Mouse (Mus musculus) urinary bladder, postnatal 10 days (tissue): ENCODE results near the gene Nat8f1.
"Not testable (repeated sequence)": the region's sequence is repeated elsewhere in the genome, so short reads cannot be mapped to it uniquely, and the experiment has no call there.

ENCODE experiments used
- DNase-seq: peaks from one replicate; pipeline ENCODE4 v3.0.0; 2022; ENCODE audit warnings: low spot score

Nat8f1 gene

DNA sequence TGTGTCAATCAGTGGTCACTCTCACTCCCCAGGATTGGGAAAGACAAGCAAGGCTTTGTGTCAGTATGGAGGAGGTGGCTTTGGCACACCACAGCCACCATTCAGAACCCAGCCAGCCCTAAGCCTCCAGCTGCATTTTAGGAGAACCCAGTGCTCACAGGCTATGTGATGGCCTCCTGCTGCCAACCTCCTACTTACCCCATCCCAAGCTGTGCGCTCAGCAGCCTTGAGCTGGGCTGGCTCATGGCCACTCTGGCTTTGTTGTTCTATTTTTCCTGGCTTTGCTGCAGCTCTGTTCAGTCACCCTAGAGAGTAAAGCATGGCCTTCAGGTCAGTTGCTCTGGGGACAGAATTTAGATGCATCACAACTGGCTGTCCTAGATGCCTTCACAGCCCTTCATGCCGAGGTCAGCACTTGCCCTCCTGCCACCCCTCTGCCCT is 8.6 kb downstream of the Nat8f1 start:
- not testable (repeated sequence) for DNase-seq

DNA sequence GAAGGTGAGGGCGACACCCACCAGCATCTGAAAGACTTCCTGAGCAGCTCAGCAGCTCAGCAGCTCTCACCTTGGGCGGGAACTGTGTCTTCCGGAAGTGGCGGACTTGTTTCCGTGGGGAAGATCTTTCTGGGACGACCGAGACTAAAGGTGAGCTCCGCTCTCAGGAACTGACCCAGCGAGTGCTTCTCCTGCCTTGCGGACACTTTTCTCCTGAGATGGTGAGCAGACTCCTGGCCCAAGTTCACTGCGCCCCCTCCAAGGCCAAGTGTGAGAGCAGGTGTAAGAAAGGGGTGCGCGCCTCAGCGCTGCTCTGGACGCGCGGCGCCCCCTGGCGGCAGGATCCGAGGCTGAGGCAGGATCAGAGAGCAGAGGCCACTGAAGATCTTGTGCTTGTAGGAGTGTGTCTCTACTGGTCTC is 10.8 kb downstream of the Nat8f1 start, which contains the start of gene Nat8f4:
Gene Nat8f4, minus strand, starts transcription at position 243 of the 420 bp plus-strand sequence.
- DNase-seq, result peak; percentile 41

DNA sequence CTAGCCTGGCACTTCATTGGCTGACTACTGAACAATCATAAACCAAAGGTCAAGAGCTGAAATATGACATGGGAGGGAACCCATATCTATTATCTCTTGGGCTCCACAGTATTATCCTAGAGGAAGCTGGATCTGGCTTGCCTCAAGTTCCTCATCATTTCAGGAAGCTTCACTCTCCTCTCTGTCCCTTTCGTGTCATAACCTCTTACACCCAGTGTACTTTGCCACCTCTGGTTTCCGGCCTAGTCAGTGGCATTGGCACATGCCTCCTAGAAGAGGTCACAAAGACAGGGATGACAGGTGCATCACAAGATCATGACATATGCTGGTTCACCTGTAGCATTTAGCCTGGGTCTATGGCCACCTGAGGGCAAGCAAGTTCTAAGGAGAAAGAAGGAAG is 13.2 kb downstream of the Nat8f1 start:
- no peak for DNase-seq

DNA sequence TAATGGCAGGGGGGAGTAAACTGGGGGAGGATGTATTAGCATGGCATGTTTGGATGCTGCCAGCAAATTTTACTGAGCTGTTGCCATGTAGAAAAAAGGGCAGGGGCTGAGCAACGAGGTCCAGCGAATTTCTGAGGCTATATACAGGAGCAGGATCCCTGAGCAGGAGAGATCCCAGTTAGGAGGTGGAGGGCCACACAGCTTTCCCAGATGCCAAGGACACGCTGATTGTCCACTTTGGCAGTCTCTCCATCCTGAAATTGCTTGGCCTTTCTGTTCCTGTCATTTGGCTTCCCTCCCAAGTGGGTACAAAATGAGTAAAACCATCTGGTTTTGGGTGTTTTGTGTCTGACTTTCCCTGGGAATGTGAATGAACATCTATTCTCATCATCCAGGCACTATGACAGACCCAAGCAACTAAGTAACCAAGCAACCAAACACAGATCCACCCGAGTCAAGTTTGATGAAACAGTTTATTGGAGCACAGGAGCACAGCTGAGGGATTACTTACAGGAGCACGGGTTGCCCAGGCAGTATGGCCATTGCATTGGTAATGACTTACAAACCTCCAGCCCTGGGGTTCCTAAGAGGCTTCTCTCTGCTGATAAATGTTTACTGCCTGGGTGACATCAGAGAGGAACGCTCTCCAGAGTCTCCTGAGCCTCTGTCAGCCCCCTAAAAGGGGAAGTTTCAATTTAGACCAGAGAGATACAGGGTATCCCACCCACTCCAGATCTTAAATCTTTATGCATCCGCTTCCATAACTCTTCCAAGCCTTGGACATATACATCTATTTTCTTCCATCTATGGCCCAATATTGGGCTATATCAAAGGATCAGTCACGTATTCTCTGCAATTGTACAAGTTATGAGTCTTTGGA is 16.7 kb downstream of the Nat8f1 start:
- DNase-seq, result not testable (repeated sequence)

DNA sequence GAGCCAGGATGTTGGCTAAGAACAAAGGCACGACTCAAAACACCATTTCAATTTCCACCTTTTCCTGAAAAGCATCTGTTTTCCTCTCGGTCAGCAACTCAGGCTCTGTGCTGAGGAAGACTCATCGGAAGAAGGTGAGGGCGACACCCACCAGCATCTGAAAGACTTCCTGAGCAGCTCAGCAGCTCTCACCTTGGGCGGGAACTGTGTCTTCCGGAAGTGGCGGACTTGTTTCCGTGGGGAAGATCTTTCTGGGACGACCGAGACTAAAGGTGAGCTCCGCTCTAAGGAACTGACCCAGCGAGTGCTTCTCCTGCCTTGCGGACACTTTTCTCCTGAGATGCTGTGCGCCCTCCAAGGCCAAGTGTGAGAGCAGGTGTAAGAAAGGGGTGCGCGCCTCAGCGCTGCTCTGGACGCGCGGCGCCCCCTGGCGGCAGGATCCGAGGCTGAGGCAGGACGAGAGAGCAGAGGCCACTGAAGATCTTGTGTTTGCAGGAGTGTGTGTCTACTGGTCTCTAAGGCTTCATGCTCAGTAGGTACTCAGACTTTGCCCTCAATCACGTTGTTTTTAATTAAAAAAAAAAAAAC is 20.3 kb downstream of the Nat8f1 start:
- DNase-seq, result not testable (repeated sequence)

DNA sequence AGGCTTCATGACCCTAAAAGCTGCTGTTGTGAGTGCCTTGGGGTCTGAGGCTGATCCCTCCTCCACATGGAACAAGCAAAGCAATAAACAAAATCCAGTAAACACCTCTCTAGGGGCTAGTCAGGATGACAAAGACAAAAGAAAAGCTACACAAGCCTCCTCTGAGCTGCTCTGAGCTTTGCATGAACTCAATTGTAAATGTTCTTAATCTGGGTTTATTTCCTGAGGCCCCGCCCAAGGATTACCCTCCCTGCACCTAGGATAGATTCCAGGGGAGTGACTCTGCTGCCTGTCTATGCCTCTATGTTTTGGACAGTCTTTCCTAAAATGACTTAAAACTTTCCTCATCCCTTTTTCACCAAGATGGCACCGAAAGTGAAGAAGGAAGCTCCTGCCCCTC is 26.5 kb downstream of the Nat8f1 start:
- no peak for DNase-seq

DNA sequence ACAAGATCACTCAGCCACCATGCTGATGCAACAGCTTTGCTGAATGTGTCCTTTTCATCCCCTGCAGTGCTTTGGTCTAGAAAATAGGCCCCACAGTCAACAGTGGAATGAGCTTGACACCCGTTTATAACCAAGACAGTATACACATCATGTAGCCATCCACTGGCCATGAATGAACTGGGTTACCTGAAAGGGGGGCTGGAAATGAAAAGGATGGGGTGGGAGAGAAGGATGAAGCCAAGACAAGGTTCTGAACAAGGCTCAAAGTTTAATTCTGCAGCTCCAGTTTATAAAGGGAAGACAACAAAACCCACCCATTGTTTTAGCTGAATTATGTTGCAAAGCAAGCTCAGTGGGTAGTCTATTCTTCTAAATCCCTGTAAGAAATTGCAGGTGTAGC is 31.2 kb downstream of the Nat8f1 start:
- no peak for DNase-seq

DNA sequence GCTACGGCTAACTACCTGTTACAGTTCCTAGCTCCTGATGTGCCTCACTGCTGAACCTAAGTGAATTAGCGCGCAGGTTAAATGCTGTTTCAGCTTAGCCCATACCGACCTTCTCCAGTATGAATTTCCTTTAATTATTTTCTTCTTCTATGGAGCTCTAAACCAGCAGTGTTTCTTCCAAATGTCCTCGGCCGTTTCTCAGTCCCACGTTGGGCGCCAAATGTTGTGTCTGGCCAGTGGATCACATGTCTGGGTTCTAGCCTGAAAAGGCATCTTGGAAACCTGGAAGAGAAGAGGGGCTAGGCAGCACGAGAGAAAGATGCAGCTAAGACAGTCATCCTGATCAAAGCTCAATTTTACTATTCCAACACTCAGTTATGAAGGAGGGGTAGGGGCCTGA is 32.2 kb downstream of the Nat8f1 start:
- not testable (repeated sequence) for DNase-seq

DNA sequence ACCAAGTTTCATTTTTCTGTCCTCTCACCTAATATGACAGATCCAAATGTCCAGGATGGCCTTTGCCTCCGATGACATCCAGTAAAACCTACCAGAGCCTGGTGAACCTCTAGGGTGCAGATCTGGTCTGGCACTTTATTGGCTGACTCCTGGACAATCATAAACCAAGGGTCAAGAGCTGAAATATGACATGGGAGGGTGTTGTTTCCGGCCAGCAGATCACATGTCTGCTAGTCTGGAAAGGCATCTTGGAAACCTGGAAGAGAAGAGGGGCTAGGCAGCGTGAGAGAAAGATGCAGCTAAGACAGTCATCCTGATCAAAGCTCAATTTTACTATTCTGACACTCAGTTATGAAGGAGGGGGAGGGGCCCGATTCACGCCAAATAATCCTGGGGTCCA is 46.5 kb downstream of the Nat8f1 start, which contains the start of gene Nat8f2:
Gene Nat8f2, minus strand, starts transcription at position 153 of the 400 bp plus-strand sequence.
- DNase-seq, result not testable (repeated sequence)

DNA sequence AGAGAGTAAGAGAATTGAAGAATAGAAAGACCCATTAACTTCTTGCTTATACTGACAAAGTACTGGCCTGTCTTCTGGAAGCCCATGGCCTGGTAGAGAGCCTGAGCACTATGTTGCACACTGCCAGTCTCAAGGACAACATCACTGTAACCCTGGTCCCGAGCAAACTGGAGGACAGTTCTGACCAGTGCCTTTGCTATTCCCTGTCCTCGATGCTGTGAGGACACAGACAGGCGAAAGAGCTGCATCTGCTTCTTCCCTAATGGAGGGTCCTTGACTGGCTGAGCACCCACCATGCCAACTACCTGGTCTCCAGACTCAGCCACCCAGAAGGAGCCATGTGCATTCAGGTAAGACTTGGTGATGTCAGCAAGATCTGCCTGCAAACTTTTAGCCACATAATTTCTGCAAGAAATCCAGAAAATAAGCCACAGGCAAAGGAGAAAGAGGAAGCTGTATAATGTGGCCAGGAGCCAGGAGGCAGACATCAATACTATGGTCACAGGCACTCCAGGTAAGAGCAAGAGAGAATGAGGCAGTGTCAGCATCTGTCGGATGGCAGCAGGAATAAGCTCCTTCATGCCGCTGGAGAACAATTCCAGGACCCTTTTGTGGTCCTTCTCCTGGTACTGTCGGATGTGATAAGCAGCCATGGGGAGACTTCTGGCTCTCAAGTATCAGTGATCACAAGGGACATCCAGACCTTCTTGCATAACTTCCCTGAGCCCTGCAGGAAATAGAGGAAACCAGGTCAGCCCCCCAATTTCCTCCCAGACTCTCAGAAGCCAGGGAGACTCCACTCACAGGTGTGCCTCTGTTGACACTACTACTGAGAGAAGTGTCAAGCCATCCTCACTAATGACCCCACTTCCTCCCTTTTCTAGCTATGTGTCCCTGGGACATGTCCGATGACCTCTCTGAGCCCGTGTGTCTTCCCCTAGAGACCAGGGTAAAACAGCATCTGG is 47.5 kb downstream of the Nat8f1 start:
- DNase-seq, result no peak

DNA sequence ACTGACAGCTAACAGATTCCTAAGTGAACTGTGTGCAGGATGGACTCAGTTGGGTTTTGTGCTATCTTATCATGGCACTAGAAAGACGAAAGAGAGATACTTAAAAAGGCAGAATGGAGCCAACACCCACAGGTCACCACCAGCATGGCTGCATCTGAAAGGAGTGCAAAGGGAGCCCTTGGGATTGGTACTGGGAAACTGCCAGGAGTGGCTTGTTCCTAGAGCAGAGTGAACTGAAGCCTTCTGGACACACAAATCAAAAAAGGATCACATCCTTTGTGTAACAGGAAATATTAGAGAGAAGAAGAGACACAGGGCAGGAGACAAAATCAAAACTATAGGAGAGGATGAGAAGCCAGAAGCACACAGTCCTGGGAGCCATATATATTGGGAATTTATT is 48.5 kb downstream of the Nat8f1 start:
- DNase-seq, result not testable (repeated sequence)

DNA sequence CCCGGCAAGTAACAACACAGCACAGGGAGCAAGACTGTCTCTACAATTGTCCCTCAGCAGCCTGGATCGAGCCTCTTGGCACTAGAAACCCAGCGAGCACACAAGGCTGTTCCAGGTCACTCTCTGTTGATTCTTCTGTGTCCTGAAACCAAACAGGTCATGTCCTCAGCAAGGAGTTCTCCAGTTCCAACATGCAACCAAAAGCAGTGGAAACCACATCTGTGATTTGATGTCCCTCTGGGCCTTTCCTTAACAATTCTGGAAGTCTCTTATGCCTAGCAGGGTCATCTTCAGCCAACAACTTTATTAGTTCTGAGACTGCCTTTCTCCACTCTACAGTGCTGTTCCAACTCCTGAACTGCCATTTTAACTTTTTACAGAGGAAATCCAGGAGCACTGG is 49.3 kb downstream of the Nat8f1 start:
- not testable (repeated sequence) for DNase-seq

DNA sequence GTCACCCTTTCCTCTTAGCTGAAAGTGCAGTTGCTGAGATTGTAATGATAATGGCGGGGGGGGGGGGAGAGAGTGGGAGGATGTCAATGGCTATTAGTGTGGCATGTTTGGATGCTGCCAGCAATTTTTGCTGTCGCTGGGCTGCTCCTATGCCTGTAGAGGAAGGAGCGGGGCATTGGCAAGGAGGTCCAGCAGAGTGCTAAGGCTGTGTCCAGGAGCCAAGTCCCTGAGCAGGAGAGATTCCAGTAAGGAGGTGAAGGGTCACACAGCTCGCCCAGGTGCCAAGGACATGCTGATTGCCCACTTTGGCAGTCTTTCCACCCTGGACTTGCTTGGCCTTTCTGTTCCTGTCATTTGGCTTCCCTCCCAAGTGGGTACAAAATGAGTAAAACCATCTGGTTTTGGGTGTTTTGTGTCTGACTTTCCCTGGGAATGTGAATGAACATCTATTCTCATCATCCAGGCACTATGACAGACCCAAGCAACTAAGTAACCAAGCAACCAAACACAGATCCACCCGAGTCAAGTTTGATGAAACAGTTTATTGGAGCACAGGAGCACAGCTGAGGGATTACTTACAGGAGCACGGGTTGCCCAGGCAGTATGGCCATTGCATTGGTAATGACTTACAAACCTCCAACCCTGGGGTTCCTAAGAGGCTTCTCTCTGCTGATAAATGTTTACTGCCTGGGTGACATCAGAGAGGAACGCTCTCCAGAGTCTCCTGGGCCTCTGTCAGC is 50.4 kb downstream of the Nat8f1 start:
- not testable (repeated sequence) for DNase-seq

DNA sequence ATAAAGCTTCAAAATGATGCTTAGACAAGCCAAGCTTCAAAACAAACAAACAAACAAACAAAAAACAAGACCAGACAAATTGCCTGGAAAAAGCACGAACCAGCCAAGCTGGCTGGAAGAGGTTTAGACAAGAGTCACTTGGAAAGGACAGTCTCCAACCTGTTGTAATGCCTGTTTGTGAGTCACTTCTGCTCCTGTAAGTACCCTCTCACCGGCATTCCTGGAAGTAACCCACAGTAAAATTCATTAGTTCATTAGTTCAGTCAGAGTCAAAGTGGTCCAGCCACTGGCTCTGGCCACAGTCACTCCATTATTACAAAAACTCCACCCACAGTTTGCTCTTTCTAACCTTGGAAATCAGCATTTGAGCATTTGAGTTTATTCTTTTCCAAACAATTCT is 51.6 kb downstream of the Nat8f1 start:
- no peak for DNase-seq

DNA sequence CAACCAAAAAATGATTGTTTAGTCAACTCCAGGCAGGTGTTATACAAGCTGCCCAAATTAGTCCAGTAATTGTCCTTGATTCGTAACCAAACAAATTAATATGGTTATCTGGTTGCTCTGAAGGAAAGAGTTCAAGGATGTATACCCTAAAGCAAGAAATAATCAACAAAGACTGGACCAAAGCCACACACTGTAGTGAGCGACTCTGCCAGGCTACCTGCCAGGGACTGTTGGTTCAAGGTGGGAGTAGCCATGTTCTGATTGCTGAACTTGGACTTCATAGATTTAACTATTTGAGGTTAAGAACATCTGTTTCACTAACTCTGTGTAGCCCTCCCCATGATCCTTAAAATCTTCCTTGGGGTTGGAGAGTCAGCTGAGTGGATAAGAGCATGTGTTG is 52.4 kb downstream of the Nat8f1 start:
- DNase-seq, result no peak

DNA sequence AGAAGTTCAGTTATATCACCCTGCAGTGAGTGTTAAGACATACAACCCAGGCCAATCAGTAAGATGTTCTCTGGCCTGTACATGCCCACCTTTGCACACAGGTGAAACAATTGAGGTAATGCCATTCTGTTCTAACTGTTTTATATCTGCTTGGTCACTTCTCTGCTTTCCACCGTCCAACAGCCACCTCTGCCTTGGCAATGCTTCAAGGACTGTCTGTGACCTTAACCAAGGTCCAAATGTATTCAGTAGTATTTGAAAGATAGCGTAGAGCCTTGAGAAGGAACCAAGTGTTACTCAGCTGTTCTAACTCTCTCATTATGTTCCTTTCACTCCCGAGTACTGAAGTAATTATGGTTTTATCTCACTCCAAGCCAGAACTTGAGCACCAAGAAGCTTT is 52.9 kb downstream of the Nat8f1 start:
- no peak for DNase-seq

DNA sequence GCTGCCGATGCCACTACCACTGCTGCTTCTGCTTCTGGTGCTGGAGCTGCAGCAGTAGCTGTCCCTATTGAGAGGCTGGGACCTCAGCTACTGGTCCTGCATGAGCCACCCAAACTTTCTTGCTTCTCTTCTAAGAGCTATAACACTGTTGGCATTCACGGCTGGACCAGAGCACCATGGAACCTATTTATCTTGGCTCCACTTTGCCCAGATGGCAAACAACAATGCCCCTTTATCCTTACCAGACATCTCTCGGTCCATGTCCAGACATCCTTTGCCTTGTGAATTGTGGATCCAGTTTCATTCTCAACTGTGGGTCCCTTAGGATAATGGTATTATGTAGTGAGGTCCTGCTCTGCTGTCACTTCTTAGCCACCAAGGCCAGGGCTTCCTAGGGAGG is 54.2 kb downstream of the Nat8f1 start:
- no peak for DNase-seq
